Mouse (Mus musculus) liver, embryonic 14.5 days (tissue): ENCODE measurements around the gene Sdc3.

Source experiments
- CTCF ChIP-seq: IDR thresholded peaks from 2 replicates; pipeline ENCODE4 v1.5.1; 2016; ENCODE audit warnings: antibody characterized with exemption, low read depth, control low read depth
- EP300 ChIP-seq: IDR thresholded peaks from 2 replicates; pipeline ENCODE4 v1.6.1; 2016; ENCODE audit warnings: antibody characterized with exemption, low read depth

DNA sequence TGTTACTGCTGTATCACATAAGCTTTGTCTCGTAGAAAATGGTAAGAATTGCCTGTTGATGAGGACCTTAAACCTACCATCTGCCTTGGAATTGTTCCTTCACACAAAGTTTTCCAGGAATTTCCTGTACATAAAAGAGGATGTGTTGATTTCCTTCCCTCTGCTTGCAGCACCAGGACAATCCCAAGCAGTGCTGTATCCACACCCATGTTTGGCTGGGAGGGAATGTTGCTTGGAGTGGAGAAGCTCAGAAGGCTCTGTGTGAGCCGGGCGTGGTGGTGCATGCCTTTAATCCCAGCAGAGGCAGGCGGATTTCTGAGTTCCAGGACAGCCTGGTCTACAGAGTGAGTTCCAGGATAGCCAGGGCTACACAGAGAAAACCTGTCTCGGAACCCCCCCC lies 30.5 kb upstream of the Sdc3 start:
- TF ChIP-seq CTCF (no peak), EP300 (no peak)
